Mouse (Mus musculus) T-helper 17 cell (primary cell): ENCODE measurements around the gene Gm37240.

Source experiments
- in situ Hi-C, 2 experiments: fragments of 300-600 bp; cut with MboI, MseI; formaldehyde crosslinking; loops; 1 replicate in 1 of 2; 2 replicates in 1 of 2; pipeline ENCODE4 v1.15.1; 2025; ENCODE audit warnings: high pct_unique_total_duplicates in 2 of 2

Gene Gm37240

DNA sequence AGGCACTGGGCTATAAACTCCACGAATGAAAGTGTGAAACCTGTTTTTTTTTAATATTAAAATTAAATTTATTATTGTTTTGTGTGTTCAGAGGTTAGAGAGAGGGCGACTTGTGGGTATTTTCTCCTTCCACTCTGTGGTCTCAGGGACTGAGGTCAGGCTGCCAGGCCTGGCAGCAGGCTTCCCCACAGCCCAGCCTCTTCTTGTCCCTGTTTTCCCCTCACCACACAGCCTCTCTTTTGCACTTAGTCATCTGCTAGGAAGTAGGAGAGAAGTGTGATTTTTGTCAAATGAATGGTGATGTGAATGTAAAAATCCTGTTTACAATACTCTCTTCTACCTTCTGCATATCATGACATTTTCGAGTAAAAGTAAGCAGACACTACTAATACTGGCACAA, 1079.5 kb downstream of the Gm37240 start:
- in situ Hi-C loops = no loop called here

- in situ Hi-C loops = no loop called here
These were observed 1081.1 kb downstream of the Gm37240 start for GRCm38 (mm10) chr3:84806206-84806605.

DNA sequence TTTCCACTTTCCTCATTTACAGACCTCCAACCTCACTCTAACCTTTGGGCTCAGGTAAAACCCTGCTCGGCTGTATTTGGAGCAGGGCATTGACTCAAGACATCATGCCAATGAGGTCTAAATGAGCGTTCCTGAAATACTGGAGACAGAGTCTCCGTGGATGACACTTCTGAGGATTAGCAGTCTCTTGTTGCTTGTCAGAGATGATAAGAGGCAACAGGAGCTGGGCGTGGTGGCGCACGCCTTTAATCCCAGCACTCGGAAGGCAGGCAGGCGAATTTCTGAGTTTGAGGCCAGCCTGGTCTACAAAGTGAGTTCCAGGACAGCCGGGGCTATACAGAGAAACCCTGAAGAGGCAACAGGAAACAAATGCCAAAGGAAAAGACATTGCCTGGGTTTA, 1083.3 kb downstream of the Gm37240 start:
- in situ Hi-C loops = no loop called here

GRCm38 (mm10) chr3:84787914-84788313, 1099.4 kb downstream of the Gm37240 start:
- in situ Hi-C loops = loop anchor here in 1 of 2 experiments (10.0 kb wide), 1 partner anchor 1317 kb away; no protein-coding TSS in a partner anchor

- in situ Hi-C loops = no loop called here
These were observed 1111.2 kb downstream of the Gm37240 start for GRCm38 (mm10) chr3:84776084-84776483.

GRCm38 (mm10) chr3:84775577-84775976, 1111.7 kb downstream of the Gm37240 start:
- in situ Hi-C loops = no loop called here

- in situ Hi-C loops = no loop called here
These were observed 1112.3 kb downstream of the Gm37240 start for GRCm38 (mm10) chr3:84775067-84775423.

GRCm38 (mm10) chr3:84774246-84775066, 1112.9 kb downstream of the Gm37240 start:
- in situ Hi-C loops = no loop called here

- in situ Hi-C loops = no loop called here
These were observed 1115.3 kb downstream of the Gm37240 start for GRCm38 (mm10) chr3:84771980-84772379.

- in situ Hi-C loops = no loop called here
These were observed 1116.8 kb downstream of the Gm37240 start for GRCm38 (mm10) chr3:84770518-84770917.

- in situ Hi-C loops = no loop called here
These were observed 1117.9 kb downstream of the Gm37240 start for GRCm38 (mm10) chr3:84769411-84769810.

GRCm38 (mm10) chr3:84768940-84769339, 1118.4 kb downstream of the Gm37240 start:
- in situ Hi-C loops = no loop called here

- in situ Hi-C loops = no loop called here
These were observed 1133.5 kb downstream of the Gm37240 start for GRCm38 (mm10) chr3:84753816-84754215.

- in situ Hi-C loops = no loop called here
These were observed 1138.1 kb downstream of the Gm37240 start for GRCm38 (mm10) chr3:84749222-84749621.

DNA sequence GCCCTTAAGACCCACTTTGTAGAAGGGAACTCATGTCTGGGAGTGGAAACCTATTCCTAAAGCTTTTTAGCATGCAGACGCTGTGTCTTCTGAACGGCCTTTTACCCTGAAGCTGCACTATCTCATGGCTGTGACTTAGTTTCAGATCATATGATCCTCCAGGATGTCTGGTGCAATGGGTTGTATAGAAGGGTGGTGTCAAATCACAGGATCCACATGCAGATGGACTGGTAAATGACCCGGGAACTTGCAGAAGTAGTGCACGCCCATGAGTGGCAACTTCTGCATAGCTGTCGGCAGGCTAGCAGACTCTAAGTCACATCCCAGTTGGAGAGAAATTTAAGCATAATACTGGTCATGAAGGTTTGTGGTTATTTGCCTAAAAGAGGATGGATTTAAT, 1139.2 kb downstream of the Gm37240 start:
- in situ Hi-C loops = no loop called here

- in situ Hi-C loops = no loop called here
These were observed 1141.7 kb downstream of the Gm37240 start for GRCm38 (mm10) chr3:84745537-84746189.

DNA sequence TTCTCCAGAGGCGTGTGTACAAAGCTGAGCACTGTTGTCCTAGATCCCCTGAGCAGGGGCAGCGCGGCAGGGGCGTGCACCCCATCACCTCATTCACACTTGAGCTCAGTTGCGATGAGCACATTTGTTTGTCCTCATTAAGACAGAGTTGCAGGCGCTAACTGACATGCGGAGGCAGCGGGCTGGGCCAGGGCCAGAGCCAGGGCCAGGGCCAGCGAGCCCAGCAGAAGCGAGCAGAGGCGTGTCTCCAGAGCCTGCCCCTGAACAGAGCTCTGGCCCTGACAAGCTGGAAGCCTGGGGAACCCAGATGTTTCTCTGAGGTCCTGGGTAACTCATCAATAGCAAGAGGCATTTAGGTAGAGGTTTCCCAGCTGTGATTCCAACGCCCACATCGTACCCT, 1142.6 kb downstream of the Gm37240 start:
- in situ Hi-C loops = no loop called here

DNA sequence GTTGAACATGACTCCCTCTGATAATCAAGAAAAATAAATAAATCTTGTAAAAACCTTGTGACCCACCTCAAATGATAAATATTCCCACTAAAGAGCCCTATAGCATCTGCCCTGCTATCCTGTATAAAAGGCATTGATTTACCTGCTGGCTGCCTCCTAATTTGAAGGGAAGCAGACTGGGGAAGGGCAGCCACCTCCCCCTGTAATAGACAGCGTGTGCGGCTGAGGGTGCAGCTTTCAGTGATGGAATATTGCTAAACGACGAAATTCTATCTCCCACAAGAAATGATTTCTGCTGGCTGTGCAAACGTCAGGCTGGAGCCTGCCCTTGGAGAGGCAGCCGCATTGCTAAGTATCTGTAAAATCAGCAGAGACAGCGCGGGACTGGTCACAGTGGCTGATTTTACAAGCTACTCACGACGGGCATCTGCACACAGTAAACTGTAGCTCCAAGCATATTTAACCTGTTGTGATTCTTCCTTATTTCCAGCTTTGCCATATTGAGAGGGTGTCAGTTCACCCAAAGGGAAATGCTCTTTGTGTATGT, 1147.2 kb downstream of the Gm37240 start:
- in situ Hi-C loops = no loop called here

- in situ Hi-C loops = loop anchor here in 1 of 2 experiments (5.0 kb wide), 1 partner anchor 55 kb away; no protein-coding TSS in a partner anchor
These were observed 1150.2 kb downstream of the Gm37240 start for GRCm38 (mm10) chr3:84737137-84737536.

- in situ Hi-C loops = loop anchor here in 1 of 2 experiments (5.0 kb wide), 1 partner anchor 57 kb away; no protein-coding TSS in a partner anchor
These were observed 1151.6 kb downstream of the Gm37240 start for GRCm38 (mm10) chr3:84735716-84736115.

- in situ Hi-C loops = no loop called here
These were observed 1154.8 kb downstream of the Gm37240 start for GRCm38 (mm10) chr3:84732516-84732915.

GRCm38 (mm10) chr3:84732016-84732502, 1155.3 kb downstream of the Gm37240 start:
- in situ Hi-C loops = no loop called here
